Mouse (Mus musculus): ENCODE measurements around the gene Hist1h2ah.

Hist1h2ah gene

DNA sequence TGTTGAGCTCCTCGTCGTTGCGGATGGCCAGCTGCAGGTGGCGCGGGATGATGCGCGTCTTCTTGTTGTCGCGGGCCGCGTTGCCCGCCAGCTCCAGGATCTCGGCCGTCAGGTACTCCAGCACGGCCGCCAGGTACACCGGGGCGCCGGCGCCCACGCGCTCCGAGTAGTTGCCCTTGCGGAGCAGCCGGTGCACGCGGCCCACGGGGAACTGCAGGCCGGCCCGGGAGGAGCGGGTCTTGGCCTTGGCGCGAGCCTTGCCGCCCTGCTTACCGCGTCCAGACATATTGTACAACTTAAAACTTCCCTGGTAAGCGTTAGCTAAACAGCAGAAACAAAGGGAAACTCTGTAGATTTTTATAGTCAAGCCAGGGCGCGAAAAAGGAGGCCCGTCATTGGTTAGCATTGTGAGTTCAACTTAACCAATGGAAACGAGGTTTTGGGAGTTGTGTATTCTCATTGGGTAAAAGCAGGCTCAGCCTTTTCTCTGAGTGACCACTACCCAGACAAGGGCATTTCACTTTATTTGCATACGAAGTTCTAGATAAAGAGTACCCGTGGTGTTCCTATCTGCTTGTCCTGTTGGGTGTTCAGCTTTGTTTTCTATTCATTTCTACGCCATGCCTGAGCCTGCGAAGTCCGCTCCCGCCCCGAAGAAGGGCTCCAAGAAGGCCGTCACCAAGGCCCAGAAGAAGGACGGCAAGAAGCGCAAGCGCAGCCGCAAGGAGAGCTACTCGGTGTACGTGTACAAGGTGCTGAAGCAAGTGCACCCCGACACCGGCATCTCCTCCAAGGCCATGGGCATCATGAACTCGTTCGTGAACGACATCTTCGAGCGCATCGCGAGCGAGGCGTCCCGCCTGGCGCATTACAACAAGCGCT, at the start of gene Hist1h2ah, which contains the start of gene Hist1h2bk:
Gene Hist1h2ah, minus strand, starts transcription at position 302 of the 882 bp plus-strand sequence.
Gene Hist1h2bk, plus strand, starts transcription at position 604 of the 882 bp plus-strand sequence.
- in situ Hi-C loops (cut with MboI; ENCODE audit: low sequenced_read_pairs), result loop anchor here (10.0 to 25.0 kb wide), 3 partner anchors 321 to 1727 kb away; partner anchors contain the start of genes Hist1h1a, Hist1h2ab, Hist1h2ai and Hist1h2bl

GRCm38 (mm10) chr13:22084140-22084539, 48.8 kb upstream of the Hist1h2ah start, which contains the start of gene Vmn1r188:
Gene Vmn1r188, plus strand, starts transcription at chr13:22084440.
- in situ Hi-C loops (cut with MboI; ENCODE audit: low sequenced_read_pairs), result loop anchor here (25.0 kb wide), 1 partner anchor 1153 kb away; the partner anchor contains the start of genes Vmn1r222 and Vmn1r223

GRCm38 (mm10) chr13:22063468-22063867, 28.1 kb upstream of the Hist1h2ah start:
- in situ Hi-C loops (cut with MboI; ENCODE audit: low sequenced_read_pairs), result no loop called here

DNA sequence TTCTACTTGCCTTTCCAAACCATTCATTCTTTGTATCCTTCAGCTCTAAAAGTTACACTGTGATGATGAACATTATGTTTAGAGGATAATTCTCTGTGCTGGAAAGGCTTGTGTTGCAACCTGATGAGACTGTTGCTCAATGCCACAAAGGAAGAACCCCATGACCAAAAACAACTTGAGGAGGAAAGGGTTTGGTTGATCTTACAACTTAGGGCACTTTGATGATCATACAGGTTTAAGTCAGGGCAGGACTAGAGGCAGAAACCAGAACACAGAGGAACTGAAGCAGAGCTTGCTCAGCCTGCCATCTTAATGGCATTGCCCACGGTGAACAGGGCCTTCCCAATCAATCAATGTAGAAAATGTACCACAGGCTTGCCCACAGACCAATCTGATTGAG, 26.1 kb upstream of the Hist1h2ah start:
- in situ Hi-C loops (cut with MboI; ENCODE audit: low sequenced_read_pairs), result no loop called here

DNA sequence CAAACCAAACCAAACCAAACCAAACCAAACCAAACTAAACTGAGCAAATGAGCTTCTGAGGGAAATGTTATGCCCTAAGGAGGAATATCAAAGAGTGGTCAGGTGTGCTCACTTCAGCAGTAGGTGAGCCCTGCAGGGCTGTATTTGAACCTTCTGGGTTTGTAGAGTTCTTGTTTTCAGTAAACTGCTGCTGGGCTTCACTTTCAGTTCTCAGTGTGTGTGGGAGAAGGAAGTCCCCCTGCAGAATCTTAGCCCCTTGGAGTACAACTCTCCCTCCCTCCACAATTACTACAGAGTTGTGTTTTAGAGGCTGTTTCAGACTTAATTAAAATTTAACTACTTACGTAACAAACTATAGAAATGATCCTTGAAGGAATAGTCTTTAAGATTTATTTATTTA, 18.4 kb upstream of the Hist1h2ah start:
- in situ Hi-C loops (cut with MboI; ENCODE audit: low sequenced_read_pairs), result no loop called here

DNA sequence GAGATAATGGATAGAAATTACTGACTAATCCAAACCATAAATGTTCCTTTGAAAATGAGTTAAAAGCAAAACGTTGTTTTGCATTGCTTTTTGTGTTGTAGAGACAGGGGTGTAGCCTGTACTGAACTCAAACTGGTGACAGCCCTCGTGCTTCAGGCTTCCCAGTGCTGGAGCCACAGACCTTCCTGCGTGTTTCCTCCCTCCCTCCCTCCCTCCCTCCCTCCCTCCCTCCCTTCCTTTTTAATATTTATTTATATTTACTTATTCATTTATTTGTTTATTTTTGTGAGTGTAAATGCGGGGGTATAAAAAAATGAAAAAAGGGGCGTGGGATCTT, 16.1 kb upstream of the Hist1h2ah start:
- in situ Hi-C loops (cut with MboI; ENCODE audit: low sequenced_read_pairs), result no loop called here

DNA sequence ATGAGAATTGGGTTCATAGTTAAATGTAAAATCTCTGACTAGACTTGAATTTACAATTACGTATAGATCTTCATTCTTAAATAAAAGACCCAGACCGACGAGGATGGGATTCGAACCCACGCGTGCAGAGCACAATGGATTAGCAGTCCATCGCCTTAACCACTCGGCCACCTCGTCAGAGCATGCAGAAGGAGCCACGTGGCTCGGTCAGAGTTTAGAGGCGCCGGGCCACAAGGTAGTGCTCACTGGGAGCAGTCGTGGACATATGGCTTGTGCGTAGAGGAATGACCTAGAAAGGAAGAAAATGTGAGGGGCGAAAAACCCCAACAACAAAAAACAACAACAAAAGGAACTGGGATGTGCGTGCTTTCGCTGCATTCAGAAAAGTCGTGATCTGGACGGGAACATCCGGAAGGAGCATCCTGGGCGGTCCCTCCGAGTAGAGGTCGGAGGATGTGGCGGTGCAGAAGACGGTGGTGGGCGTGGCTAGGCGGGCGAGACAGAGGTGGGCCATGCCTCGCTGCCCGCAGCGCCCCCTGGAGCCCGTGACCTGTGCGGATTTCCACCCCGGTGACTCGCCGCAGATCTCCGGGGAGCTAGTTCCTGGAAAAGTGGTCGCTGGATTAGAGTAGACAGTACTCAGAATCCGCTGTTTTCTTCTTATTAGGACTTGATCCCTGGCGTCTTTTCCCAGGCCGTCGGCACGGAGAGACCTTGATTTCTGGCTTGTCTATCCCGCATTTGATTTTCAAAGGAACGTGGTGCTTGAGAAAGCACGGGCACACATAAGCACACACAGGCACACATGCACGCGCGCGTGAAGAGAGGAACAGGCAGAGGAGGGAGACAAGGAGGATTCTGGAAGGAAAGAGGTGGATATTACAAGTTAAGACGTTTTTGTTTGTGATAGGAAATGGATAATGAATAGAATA, 15.5 kb upstream of the Hist1h2ah start:
- in situ Hi-C loops (cut with MboI; ENCODE audit: low sequenced_read_pairs), result no loop called here

GRCm38 (mm10) chr13:22049737-22050440, 14.5 kb upstream of the Hist1h2ah start:
- in situ Hi-C loops (cut with MboI; ENCODE audit: low sequenced_read_pairs), result loop anchor here (25.0 kb wide), 1 partner anchor 1712 kb away; the partner anchor contains the start of genes Hist1h1a, Hist1h2ab, Hist1h3a and Hist1h3b

GRCm38 (mm10) chr13:22049041-22049440, 13.7 kb upstream of the Hist1h2ah start:
- in situ Hi-C loops (cut with MboI; ENCODE audit: low sequenced_read_pairs), result loop anchor here (25.0 kb wide), 1 partner anchor 1713 kb away; the partner anchor contains the start of genes Hist1h1a, Hist1h2ab, Hist1h3a and Hist1h3b

GRCm38 (mm10) chr13:22045311-22045710, 9.9 kb upstream of the Hist1h2ah start:
- in situ Hi-C loops (cut with MboI; ENCODE audit: low sequenced_read_pairs), result loop anchor here (25.0 kb wide), 1 partner anchor 1717 kb away; the partner anchor contains the start of genes Hist1h1a, Hist1h2ab, Hist1h3a and Hist1h3b

- in situ Hi-C loops (cut with MboI; ENCODE audit: low sequenced_read_pairs), result loop anchor here (25.0 kb wide), 1 partner anchor 1718 kb away; the partner anchor contains the start of genes Hist1h1a, Hist1h2ab, Hist1h3a and Hist1h3b
These were observed 9.2 kb upstream of the Hist1h2ah start for GRCm38 (mm10) chr13:22044432-22045155.

DNA sequence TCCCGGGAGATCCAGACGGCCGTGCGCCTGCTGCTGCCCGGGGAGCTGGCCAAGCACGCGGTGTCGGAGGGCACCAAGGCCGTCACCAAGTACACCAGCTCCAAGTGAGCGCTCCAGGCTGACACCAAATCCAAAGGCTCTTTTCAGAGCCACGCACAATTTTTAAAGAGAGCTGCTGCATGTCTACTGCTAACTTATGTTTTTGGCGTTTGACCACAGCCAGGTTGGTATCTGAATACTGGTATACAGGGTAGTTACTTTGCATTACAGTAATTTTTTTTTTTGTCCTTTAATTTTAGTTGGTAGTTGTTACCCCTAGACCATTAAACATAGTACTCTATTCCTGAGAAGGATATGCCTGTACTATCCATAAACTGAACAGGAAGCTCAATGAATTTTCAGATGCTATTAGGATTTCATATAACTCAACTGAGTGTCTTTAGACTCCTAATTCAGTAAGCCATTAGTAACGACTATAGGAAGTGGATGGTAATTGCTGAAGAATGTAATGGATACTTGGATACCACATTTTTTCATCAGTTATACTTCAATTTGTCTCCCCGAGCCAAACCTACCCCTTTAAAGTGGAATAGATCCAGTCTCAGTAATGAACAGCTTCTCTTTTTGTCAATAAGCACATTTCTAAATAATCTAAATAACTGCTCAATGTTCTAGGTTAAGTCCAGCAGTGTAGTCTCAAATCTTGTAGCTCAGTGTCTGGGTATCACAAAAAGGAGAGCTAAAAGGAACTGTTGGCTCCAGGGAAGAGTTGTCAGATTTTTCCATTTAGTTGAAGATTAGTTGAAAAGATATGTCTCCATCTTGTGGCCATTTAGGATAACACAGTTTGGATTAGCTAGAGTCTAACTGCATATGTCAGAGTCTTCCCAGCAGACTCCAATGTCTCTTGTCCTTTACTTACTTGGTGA, 8.4 kb upstream of the Hist1h2ah start:
- in situ Hi-C loops (cut with MboI; ENCODE audit: low sequenced_read_pairs), result loop anchor here (25.0 kb wide), 1 partner anchor 1719 kb away; the partner anchor contains the start of genes Hist1h1a, Hist1h2ab, Hist1h3a and Hist1h3b

- in situ Hi-C loops (cut with MboI; ENCODE audit: low sequenced_read_pairs), result loop anchor here (25.0 kb wide), 1 partner anchor 1719 kb away; the partner anchor contains the start of genes Hist1h1a, Hist1h2ab, Hist1h3a and Hist1h3b
These were observed 7.5 kb upstream of the Hist1h2ah start, which contains the start of the genes Hist1h2ag and Hist1h2bj for GRCm38 (mm10) chr13:22042568-22043502. Gene Hist1h2ag, minus strand, starts transcription at chr13:22042944. Gene Hist1h2bj, plus strand, starts transcription at chr13:22043214.

- in situ Hi-C loops (cut with MboI; ENCODE audit: low sequenced_read_pairs), result loop anchor here (25.0 kb wide), 1 partner anchor 1720 kb away; the partner anchor contains the start of genes Hist1h1a, Hist1h2ab, Hist1h3a and Hist1h3b
These were observed 6.5 kb upstream of the Hist1h2ah start for GRCm38 (mm10) chr13:22041651-22042567.

DNA sequence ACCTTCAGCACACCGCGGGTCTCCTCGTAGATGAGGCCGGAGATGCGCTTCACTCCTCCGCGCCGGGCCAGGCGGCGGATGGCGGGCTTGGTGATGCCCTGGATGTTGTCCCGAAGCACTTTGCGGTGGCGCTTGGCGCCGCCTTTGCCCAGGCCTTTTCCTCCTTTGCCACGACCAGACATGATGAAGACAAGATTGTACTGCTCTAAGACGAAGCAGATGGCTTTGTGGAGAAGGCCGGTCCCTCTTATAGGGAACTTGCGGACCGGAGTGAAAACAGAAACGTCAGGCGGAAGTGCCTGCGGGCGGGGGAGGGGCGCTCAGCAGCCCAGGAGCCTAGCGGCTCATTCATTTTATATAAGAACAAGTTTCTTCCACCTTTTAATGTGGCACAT, 5.8 kb upstream of the Hist1h2ah start, which contains the start of gene Hist1h4i:
Gene Hist1h4i, minus strand, starts transcription at position 221 of the 395 bp plus-strand sequence.
- in situ Hi-C loops (cut with MboI; ENCODE audit: low sequenced_read_pairs), result loop anchor here (25.0 kb wide), 1 partner anchor 1721 kb away; the partner anchor contains the start of genes Hist1h1a, Hist1h2ab, Hist1h3a and Hist1h3b

All from CH12F3 (cell line).